Mouse (Mus musculus): ENCODE data around the gene Sec63.

GRCm38 (mm10) chr10:42780753-42781152, 19.5 kb downstream of the Sec63 start:
- no peak for TF ChIP-seq POLR2A (IDR thresholded peaks at IDR 0.05; ENCODE audit: insufficient read length, low read depth)
- no peak for TF ChIP-seq USF1 (IDR thresholded peaks at IDR 0.05; ENCODE audit: low read depth)
- TF ChIP-seq TCF12 (IDR thresholded peaks at IDR 0.05; ENCODE audit: insufficient read depth, poor library complexity, severe bottlenecking): no peak
- TF ChIP-seq POLR2AphosphoS2 (IDR thresholded peaks at IDR 0.05; ENCODE audit: insufficient read length, low read depth): no peak
- no peak for TF ChIP-seq SRF (IDR thresholded peaks at IDR 0.05; ENCODE audit: control insufficient read depth, insufficient read length, low read depth)
- TF ChIP-seq MAX (IDR thresholded peaks at IDR 0.05; ENCODE audit: low read depth): no peak
- no peak for TF ChIP-seq MYOG (IDR thresholded peaks at IDR 0.05; ENCODE audit: control insufficient read depth in 1 of 3, insufficient read depth in 1 of 3, insufficient read length in 2 of 3, low read depth in 2 of 3)
- TF ChIP-seq REST (IDR thresholded peaks at IDR 0.05; ENCODE audit: insufficient read depth, insufficient read length): no peak

Data from myocyte (in vitro differentiated cells).